Mouse (Mus musculus): ENCODE results near the gene Desi1.
"Not testable (repeated sequence)": the region's sequence is repeated elsewhere in the genome, so short reads cannot be mapped to it uniquely, and the experiment has no call there.

Gene Desi1

GRCm38 (mm10) chr15:82019288-82019687, 14.4 kb downstream of the Desi1 start:
- no peak for DNase-seq (ENCODE audit: low read depth, low spot score)

GRCm38 (mm10) chr15:82017461-82017860, 16.2 kb downstream of the Desi1 start:
- no peak for DNase-seq (ENCODE audit: low read depth, low spot score)

- DNase-seq (ENCODE audit: low read depth, low spot score): no peak
Observed at GRCm38 (mm10) chr15:82016830-82017229, 16.8 kb downstream of the Desi1 start.

GRCm38 (mm10) chr15:82016101-82016808, 17.4 kb downstream of the Desi1 start:
- peak; percentile 97 for DNase-seq (ENCODE audit: low read depth, low spot score)

- no peak for DNase-seq (ENCODE audit: low read depth, low spot score)
Observed at GRCm38 (mm10) chr15:82015392-82016100, 18.1 kb downstream of the Desi1 start.

- DNase-seq (ENCODE audit: low read depth, low spot score): no peak
Observed at GRCm38 (mm10) chr15:82014745-82015391, 18.8 kb downstream of the Desi1 start.

- no peak for DNase-seq (ENCODE audit: low read depth, low spot score)
Observed at GRCm38 (mm10) chr15:82011947-82012346, 21.7 kb downstream of the Desi1 start.

- no peak for DNase-seq (ENCODE audit: low read depth, low spot score)
Observed at GRCm38 (mm10) chr15:82004257-82004656, 29.4 kb downstream of the Desi1 start.

- no peak for DNase-seq (ENCODE audit: low read depth, low spot score)
Observed at GRCm38 (mm10) chr15:81993992-81994391, 39.7 kb downstream of the Desi1 start.

GRCm38 (mm10) chr15:81990549-81990948, 43.1 kb downstream of the Desi1 start:
- no peak for DNase-seq (ENCODE audit: low read depth, low spot score)

- peak; percentile 89 for DNase-seq (ENCODE audit: low read depth, low spot score)
Observed at GRCm38 (mm10) chr15:81989371-81990062, 44.1 kb downstream of the Desi1 start.

- DNase-seq (ENCODE audit: low read depth, low spot score): no peak
Observed at GRCm38 (mm10) chr15:81987646-81988045, 46.0 kb downstream of the Desi1 start, which contains the start of gene Xrcc6. TSS of gene Xrcc6 (plus strand) at chr15:81987835.

GRCm38 (mm10) chr15:81985267-81986161, 48.1 kb downstream of the Desi1 start:
- DNase-seq (ENCODE audit: low read depth, low spot score): no peak

GRCm38 (mm10) chr15:81982173-81982572, 51.5 kb downstream of the Desi1 start:
- DNase-seq (ENCODE audit: low read depth, low spot score): no peak

GRCm38 (mm10) chr15:81980321-81980720, 53.3 kb downstream of the Desi1 start, which contains the start of gene 1700029P11Rik:
TSS of gene 1700029P11Rik (plus strand) at chr15:81980540.
- DNase-seq (ENCODE audit: low read depth, low spot score): no peak

GRCm38 (mm10) chr15:81975156-81975555, 58.5 kb downstream of the Desi1 start:
- not testable (repeated sequence) for DNase-seq (ENCODE audit: low read depth, low spot score)

GRCm38 (mm10) chr15:81970498-81970897, 63.2 kb downstream of the Desi1 start:
- not testable (repeated sequence) for DNase-seq (ENCODE audit: low read depth, low spot score)

GRCm38 (mm10) chr15:81969635-81970034, 64.0 kb downstream of the Desi1 start:
- not testable (repeated sequence) for DNase-seq (ENCODE audit: low read depth, low spot score)

- DNase-seq (ENCODE audit: low read depth, low spot score): no peak
Observed at GRCm38 (mm10) chr15:81969173-81969572, 64.5 kb downstream of the Desi1 start.

GRCm38 (mm10) chr15:81968447-81968846, 65.2 kb downstream of the Desi1 start:
- no peak for DNase-seq (ENCODE audit: low read depth, low spot score)

- DNase-seq (ENCODE audit: low read depth, low spot score): no peak
Observed at GRCm38 (mm10) chr15:81967821-81968220, 65.8 kb downstream of the Desi1 start.

All from skeletal muscle tissue, adult 2 months (tissue).